Mouse (Mus musculus) thymus, postnatal 14 days (tissue): ENCODE measurements around the gene Atp5k.

Source experiments
- DNase-seq: peaks from one replicate; pipeline ENCODE4 v3.0.0; 2021

The Atp5k gene

GRCm38 (mm10) chr5:108423427-108423826 lies 10.8 kb downstream of the Atp5k start:
- no peak for DNase-seq

GRCm38 (mm10) chr5:108422741-108423140 lies 11.5 kb downstream of the Atp5k start:
- no peak for DNase-seq

DNA sequence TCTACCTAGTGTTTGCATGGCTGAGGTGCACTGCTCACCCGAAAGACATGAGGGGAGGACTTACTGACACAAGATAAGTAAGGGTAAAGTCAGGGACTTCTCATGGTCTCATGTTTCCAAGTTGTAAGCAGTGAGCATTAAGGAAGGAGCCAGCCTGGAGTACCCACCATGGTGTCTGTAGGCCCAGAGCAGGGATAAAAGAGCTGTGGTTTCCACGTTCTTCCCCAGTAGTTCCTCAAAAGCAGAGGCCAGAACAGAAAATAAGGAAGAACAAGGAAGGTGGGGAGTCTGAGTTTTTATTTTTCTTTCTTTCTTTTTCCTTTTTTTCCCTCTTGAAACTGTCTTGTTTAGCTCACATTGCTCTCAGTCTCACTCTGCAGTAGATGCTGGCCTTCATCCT lies 19.5 kb downstream of the Atp5k start:
- no peak for DNase-seq

- DNase-seq, result no peak
Observed at GRCm38 (mm10) chr5:108406977-108407376, 27.3 kb downstream of the Atp5k start.

DNA sequence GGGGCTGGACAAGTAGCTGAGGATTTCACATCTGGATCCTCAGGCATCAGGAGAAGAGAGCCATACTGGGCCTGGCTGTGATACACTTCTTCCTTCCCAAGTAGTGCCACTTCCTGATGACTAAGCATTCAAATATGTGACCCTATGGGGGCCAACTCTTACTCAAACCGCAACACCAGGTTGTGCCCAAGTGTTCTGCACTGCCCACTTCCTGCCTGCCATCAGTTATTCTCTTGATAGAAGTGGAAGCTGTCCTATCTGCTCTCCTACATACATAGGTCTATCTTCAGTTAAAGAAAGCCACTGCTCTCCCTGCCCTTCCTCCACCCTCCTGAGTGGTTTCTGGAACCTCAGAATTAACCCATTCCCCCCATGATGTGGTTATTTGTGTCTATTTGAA lies 28.8 kb downstream of the Atp5k start:
- no peak for DNase-seq

DNA sequence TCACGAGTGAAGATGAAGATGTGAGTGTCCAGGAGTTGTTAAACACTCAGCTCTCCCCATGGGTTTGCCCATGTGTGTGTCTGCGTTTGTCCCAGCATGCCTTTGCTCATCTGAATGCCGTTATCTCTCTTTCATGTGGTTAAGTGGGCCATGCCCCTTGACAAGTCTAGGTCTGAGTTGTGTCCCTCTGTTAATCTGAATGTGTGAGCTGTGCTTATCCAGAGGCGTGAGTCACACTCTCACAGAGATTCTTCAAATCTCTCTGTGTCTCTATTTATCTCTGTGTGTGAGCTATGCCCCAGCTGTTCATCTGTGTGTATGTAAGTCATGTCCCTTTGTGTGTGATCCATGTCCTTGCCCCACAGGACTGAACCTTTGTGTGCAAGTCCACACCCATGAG lies 30.8 kb downstream of the Atp5k start:
- DNase-seq, result no peak

- DNase-seq, result no peak
Observed at GRCm38 (mm10) chr5:108389744-108390143, 44.5 kb downstream of the Atp5k start.

DNA sequence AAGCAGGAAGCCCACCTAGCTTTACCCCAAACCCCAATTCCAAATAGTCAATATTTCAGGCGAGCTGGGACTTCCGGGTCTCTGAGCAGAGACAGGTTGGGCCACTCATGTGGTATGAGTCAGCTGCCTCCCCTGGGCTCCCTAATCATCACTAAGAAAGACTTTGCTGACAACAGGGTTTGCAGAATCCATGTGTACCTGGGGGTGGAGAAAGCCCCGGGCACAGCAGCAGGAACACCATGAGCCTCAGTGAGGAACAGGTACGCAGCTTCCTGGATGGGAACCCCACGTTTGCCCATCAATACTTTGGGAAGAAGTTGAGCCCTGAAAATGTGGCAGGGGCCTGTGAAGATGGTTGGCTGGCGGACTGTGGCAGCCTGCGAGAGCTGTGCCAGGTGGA lies 46.0 kb downstream of the Atp5k start, which contains the start of gene Pde6b:
TSS of gene Pde6b (plus strand) at position 191 of the 400 bp plus-strand sequence.
- DNase-seq, result no peak

DNA sequence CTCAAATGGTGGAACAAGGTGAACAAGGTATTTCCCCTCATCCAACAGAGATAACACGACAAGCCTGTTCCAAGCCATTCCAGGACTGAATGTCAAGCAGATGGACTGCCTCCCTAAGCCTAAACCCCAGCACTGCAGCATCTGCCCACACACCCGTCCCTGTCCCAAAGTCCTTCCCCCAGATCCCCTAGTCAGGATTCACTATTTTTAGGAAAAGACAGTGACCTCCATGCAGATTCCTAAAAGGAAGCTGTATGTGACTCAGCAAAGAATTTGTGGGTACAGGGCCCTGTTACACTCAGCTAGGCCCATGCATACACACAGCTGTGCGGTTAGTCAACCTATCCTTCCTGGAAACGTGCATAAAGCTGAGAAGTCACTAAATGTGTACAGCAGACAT lies 47.8 kb downstream of the Atp5k start:
- DNase-seq, result no peak

DNA sequence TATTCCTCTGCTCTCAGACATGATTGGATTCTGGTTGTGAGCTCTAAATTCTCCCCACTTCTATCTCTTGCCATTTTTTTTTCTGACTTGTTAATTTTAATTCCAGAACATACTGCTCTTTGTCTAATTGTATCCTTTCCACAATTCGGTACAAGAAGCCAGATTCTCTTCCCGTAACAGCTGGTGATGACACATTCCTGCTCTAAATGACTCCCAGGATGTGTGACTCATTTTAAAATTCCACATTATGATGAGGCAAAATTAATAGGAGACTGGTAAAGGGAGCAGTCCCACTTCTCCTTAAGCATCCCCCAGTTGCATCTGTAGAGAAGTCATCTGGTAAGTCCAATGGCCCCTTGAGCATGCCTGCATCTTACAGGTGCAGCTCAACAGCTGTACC lies 48.6 kb downstream of the Atp5k start:
- DNase-seq, result no peak
